Mouse (Mus musculus) layer of hippocampus, postnatal 10 days (tissue): Measurements from ENCODE around the gene Npy. TPM values are rescaled to one million over a fixed set of nuclear protein-coding genes. Genes with fewer than 3 reads are reported as not detected.

Experiments
- DNase-seq, 2 experiments: peaks; one replicate each; pipeline ENCODE4 v3.0.0; 2021; ENCODE audit warnings: low spot score in 2 of 2
- long read RNA-seq: library from polyadenylated mRNA; stranded (forward); transcript quantifications from one replicate; pipeline ENCODE4 v2.0.0, GENCODE M21; 2023
- total RNA-seq, 2 experiments: library from RNA; stranded (reverse); gene quantifications; 2 replicates each; pipeline ENCODE4 v1.2.3; 2021

Gene Npy
- total RNA-seq: 10 to 100 TPM; 84.0 to 96.9 TPM
- long read RNA-seq, transcript Npy-201 (4 exons, 566 nt): major isoform, 60 of 86 reads
- long read RNA-seq, partial matches to known transcripts: 26 of 86 reads
- long read RNA-seq, other reads (novel, unspliced or antisense): 0 of 86 reads

- DNase-seq: peak; percentile 17 to 23
Measured at GRCm38 (mm10) chr6:49821961-49822870, at the start of gene Npy. Gene Npy, plus strand, starts transcription at chr6:49822710.

GRCm38 (mm10) chr6:49775006-49775405, 47.5 kb upstream of the Npy start:
- DNase-seq: no peak

- no peak for DNase-seq
Measured at GRCm38 (mm10) chr6:49778109-49778508, 44.4 kb upstream of the Npy start.

GRCm38 (mm10) chr6:49778729-49779128, 43.8 kb upstream of the Npy start:
- no peak for DNase-seq

- DNase-seq: no peak
Measured at GRCm38 (mm10) chr6:49779606-49780005, 42.9 kb upstream of the Npy start.

GRCm38 (mm10) chr6:49780846-49781400, 41.6 kb upstream of the Npy start:
- no peak for DNase-seq

GRCm38 (mm10) chr6:49781852-49782251, 40.7 kb upstream of the Npy start:
- no peak for DNase-seq

- DNase-seq: no peak
Measured at GRCm38 (mm10) chr6:49782679-49783078, 39.8 kb upstream of the Npy start.

GRCm38 (mm10) chr6:49792524-49792923, 30.0 kb upstream of the Npy start:
- no peak for DNase-seq

- DNase-seq: no peak
Measured at GRCm38 (mm10) chr6:49804105-49804504, 18.4 kb upstream of the Npy start.

GRCm38 (mm10) chr6:49808076-49808475, 14.4 kb upstream of the Npy start:
- DNase-seq: no peak

GRCm38 (mm10) chr6:49817183-49817582, 5.3 kb upstream of the Npy start:
- no peak for DNase-seq

GRCm38 (mm10) chr6:49817625-49818024, 4.9 kb upstream of the Npy start:
- no peak for DNase-seq

GRCm38 (mm10) chr6:49822871-49823230, 341 bp downstream of the Npy start:
- DNase-seq: no peak

- no peak for DNase-seq
Measured at GRCm38 (mm10) chr6:49823371-49823770, 861 bp downstream of the Npy start.

GRCm38 (mm10) chr6:49823821-49824220, 1.3 kb downstream of the Npy start:
- DNase-seq: no peak

- DNase-seq: no peak
Measured at GRCm38 (mm10) chr6:49831579-49831978, 9.1 kb downstream of the Npy start.

- DNase-seq: no peak
Measured at GRCm38 (mm10) chr6:49856830-49857229, 34.3 kb downstream of the Npy start.

GRCm38 (mm10) chr6:49867571-49867970, 45.1 kb downstream of the Npy start:
- DNase-seq: no peak

- DNase-seq: no peak
Measured at GRCm38 (mm10) chr6:49871071-49871470, 48.6 kb downstream of the Npy start.

GRCm38 (mm10) chr6:49873556-49873955, 51.0 kb downstream of the Npy start:
- DNase-seq: no peak

- no peak for DNase-seq
Measured at GRCm38 (mm10) chr6:49875160-49875559, 52.6 kb downstream of the Npy start.

- peak; percentile 8 to 26 for DNase-seq
Measured at GRCm38 (mm10) chr6:49875791-49876190, 53.3 kb downstream of the Npy start.
